Mouse (Mus musculus) cerebellum, postnatal 25 days (tissue): ENCODE data around the gene Dolk.

Experiments used
- DNase-seq, 2 experiments: peaks; one replicate each; pipeline ENCODE4 v3.0.0; 2021; ENCODE audit warnings: mixed read lengths in 2 of 2

Dolk gene

GRCm38 (mm10) chr2:30267466-30267865 is 18.7 kb downstream of the Dolk start:
- peak; percentile 1 to 2 for DNase-seq

- DNase-seq: peak in 1 of 2 experiments; percentile 58
Measured at GRCm38 (mm10) chr2:30266392-30266941, 19.7 kb downstream of the Dolk start.

DNA sequence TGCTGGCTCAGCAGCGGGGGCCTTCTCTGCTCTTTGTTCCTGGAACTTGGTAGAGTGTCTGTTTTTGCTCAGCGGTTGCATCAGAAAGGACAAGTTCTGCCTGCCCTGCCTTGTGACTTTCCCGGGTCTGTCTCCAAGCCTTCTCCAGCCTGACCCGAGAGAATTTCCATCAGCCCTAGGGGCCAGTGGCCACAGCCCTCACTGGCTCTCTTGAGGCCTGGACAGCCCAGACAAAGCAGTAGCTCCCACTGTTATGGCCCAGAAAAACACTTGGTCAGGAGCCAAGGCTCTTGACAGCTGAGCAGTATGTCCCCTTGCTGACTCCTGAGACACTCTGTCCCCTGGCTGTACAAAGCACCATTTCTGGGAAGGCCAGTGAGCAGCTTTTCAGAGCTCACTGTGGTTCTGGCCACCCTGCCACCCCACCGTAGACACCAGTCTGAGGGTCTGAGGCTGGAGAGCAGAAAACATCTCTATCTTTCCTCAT is 20.3 kb downstream of the Dolk start, which contains the start of gene Phyhd1:
Gene Phyhd1, plus strand, starts transcription at position 437 of the 487 bp plus-strand sequence.
- DNase-seq: peak; percentile 72 to 73

GRCm38 (mm10) chr2:30264671-30265519 is 21.2 kb downstream of the Dolk start:
- peak; percentile 17 to 25 for DNase-seq

- peak; percentile 14 to 28 for DNase-seq
Measured at GRCm38 (mm10) chr2:30263811-30264210, 22.3 kb downstream of the Dolk start.

DNA sequence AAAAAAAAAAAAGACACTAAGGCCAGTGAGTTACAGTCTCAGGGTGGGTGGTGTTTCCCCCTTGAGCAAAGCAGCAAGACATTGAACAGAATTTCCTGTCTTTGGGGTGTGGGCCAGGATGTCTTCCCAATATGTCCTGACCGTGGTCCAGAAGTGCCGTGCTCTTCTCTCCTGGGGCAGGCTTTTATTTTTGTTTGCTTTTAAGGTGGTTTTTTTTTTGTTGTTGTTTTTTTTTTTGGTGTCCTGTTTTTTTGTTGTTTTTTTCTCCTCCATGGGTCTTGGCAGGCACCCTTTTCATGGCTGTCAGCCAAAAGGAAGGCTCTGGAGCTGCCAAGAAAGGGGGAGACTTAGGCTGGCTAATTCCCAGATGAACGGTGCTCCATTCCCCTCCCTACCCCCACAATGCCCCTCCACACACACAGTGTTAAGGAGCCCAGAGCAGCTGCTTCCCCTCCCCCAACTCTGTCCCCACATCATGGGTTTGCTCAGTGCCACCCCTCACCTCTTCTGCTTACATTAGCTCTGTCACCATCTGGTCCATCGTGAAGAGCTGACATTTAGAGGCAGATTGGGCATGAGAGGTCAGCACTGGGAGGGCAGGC is 23.2 kb downstream of the Dolk start:
- peak; percentile 86 for DNase-seq

DNA sequence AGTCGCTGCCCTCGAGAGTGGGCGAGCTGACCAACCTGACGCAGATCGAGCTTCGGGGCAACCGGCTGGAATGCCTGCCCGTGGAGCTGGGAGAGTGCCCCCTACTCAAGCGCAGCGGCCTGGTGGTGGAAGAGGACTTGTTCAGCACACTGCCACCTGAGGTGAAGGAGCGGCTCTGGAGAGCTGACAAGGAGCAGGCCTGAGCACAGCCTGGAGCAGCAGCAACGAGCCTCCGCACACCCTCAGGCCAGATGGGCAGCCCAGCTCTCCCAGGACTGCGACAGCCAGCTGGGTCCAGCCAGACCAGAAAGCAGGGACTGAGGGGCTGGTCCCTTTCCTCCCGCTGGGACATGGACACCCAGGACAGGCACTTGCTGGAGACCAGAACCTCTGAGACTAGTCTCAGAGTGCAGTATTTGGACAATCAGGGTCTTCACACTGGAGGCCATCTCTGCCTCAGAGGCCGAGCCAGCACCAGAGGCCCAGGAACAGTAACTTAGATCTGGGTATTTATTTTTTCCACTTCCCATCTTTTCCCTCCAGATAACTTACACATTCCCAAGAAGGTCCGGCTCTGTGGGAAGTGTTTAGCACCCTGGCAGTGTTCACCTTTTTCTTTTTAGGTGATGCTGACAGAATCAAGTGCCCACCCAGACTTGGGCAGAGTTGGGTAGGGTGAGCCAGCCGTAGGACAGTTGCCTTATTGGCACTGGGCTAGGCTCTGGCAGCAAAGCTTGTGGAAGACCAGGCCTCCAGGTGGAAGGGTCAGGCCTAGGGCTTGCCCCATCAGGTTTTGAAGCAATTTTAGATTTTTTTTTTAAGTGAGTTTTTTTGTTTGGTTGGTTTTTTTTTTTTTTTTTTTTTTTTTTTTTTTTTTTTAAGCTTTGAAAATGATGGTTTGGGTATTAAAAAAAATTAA is 24.0 kb downstream of the Dolk start:
- DNase-seq: peak; percentile 51 to 59

GRCm38 (mm10) chr2:30261064-30261736 is 24.9 kb downstream of the Dolk start:
- DNase-seq: peak; percentile 6 to 25

GRCm38 (mm10) chr2:30259131-30260064 is 26.7 kb downstream of the Dolk start:
- DNase-seq: peak; percentile 10 to 30

DNA sequence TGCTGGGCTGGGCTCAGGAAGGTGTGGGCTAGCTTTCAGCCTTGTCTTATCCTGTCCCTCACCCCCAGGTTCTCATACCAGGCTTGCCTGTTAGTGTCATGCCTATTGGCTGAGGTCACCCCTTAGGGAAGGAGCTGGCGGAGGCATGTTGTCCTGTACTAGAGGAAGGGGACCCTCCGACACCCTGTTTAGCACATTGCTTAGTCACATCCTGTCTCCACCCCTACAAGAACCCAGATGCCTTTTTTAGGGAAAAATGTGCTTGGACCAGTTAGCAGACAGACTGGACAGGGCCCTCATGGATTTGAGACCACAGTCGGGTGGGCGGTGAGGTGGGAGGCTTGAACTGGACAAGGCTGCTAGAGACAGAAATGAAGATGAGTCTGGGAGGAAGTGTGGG is 27.5 kb downstream of the Dolk start:
- peak in 1 of 2 experiments; percentile 5 for DNase-seq

- peak in 1 of 2 experiments; percentile 3 for DNase-seq
Measured at GRCm38 (mm10) chr2:30257699-30258460, 28.3 kb downstream of the Dolk start.

DNA sequence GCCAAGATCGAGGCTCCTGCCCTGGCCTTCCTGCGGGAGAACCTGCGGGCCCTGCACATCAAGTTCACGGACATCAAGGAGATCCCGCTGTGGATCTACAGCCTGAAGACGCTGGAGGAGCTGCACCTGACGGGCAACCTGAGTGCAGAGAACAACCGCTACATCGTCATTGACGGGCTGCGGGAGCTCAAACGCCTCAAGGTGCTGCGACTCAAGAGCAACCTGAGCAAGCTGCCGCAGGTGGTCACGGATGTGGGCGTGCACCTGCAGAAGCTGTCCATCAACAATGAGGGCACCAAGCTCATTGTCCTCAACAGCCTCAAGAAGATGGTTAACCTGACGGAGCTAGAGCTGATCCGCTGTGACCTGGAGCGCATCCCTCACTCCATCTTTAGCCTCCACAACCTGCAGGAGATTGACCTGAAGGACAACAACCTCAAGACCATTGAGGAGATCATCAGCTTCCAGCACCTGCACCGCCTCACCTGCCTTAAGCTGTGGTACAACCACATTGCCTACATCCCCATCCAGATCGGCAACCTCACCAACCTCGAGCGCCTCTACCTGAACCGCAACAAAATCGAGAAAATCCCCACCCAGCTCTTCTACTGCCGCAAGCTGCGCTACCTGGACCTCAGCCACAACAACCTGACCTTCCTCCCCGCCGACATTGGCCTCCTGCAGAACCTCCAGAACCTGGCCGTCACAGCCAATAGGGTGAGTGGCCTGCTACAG is 29.4 kb downstream of the Dolk start:
- peak in 1 of 2 experiments; percentile 11 for DNase-seq

- peak in 1 of 2 experiments; percentile 4 for DNase-seq
Measured at GRCm38 (mm10) chr2:30255631-30256395, 30.3 kb downstream of the Dolk start.

DNA sequence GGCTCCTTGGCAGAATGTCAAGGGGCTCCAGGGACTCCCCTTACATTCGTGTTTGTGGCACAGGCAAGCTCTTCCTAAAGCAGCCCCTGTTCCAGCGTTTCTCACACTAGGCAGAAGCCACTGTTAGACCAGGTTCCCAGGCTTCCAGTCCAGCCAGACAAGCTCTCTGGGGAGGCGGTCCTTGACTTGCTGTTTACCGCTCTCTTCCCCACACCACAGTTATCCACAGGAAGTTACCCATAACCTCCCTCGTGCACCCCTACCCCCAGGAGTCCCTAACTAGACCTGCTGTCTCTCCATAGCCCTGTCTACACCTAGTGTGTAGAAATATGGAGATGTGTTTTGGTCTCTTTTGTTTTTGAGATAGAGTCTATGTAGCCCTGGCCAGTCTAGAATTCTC is 32.3 kb downstream of the Dolk start:
- peak in 1 of 2 experiments; percentile 7 for DNase-seq

GRCm38 (mm10) chr2:30252521-30252920 is 33.6 kb downstream of the Dolk start:
- peak; percentile 18 to 22 for DNase-seq

- DNase-seq: peak; percentile 14 to 29
Measured at GRCm38 (mm10) chr2:30251417-30252104, 34.6 kb downstream of the Dolk start.
